Mouse (Mus musculus) forebrain, embryonic 11.5 days (tissue): ENCODE data around the gene Henmt1. TPM values are rescaled to one million over a fixed set of nuclear protein-coding genes. Genes with fewer than 3 reads are reported as not detected.

Experiments used
- ATAC-seq: fragments of 200-750 bp; cut with Nextera tagmentation; replicated peaks from 2 replicates; pipeline ENCODE4 v1.8.0; 2017; ENCODE audit warnings: moderate TSS enrichment; ENCODE audit not compliant: low FRiP score
- DNase-seq: peaks from one replicate; pipeline ENCODE4 v3.0.0-alpha.2; 2017; ENCODE audit warnings: low spot score
- H3K27ac ChIP-seq: fragments of 300-500 bp; sonication (generic); 2 replicates; pipeline ENCODE4 v1.5.1; 2014; ENCODE audit warnings: low read depth, low read length
- H3K27me3 ChIP-seq: fragments of 300-500 bp; sonication (generic); 2 replicates; pipeline ENCODE4 v1.6.1; 2014; ENCODE audit warnings: mild to moderate bottlenecking, low read length, mixed read lengths; ENCODE audit not compliant: control insufficient read depth, insufficient read depth
- H3K36me3 ChIP-seq: fragments of 300-500 bp; sonication (generic); 2 replicates; pipeline ENCODE4 v1.6.1; 2014; ENCODE audit warnings: mild to moderate bottlenecking, low read length, moderate library complexity, mixed read lengths; ENCODE audit not compliant: control insufficient read depth, insufficient read depth
- H3K4me1 ChIP-seq: fragments of 300-500 bp; sonication (generic); replicated peaks from 2 replicates; pipeline ENCODE4 v1.6.1; 2014; ENCODE audit warnings: low read length, mixed read lengths; ENCODE audit not compliant: control insufficient read depth, insufficient read depth
- H3K4me2 ChIP-seq: fragments of 300-500 bp; sonication (generic); 2 replicates; pipeline ENCODE4 v1.6.1; 2014; ENCODE audit warnings: low read depth, mild to moderate bottlenecking, low read length, moderate library complexity, mixed read lengths; ENCODE audit not compliant: severe bottlenecking
- H3K4me3 ChIP-seq: fragments of 300-500 bp; sonication (generic); 2 replicates; pipeline ENCODE4 v1.5.1; 2014; ENCODE audit warnings: low read depth, low read length
- H3K9ac ChIP-seq: fragments of 300-500 bp; sonication (generic); 2 replicates; pipeline ENCODE4 v1.6.1; 2014; ENCODE audit warnings: low read length
- H3K9me3 ChIP-seq: fragments of 300-500 bp; sonication (generic); 2 replicates; pipeline ENCODE4 v1.6.1; 2016; ENCODE audit warnings: low read length, mixed read lengths; ENCODE audit not compliant: control insufficient read depth
- WGBS: fragments of 180-500 bp; shearing (Covaris S2); extraction: QIAGEN DNeasy Blood & Tissue Kit; methylation state at CpG from one replicate; pipeline ENCODE4 v1.1.7; 2014; 5-methylcytosine and 5-hydroxymethylcytosine counted together
- polyA plus RNA-seq: library from polyadenylated mRNA; unstranded; fragments of >200 nt; fragmentation: Nextera tagmentation; extraction: Ambion mirVana; gene quantifications from 2 replicates; pipeline ENCODE4 v1.2.1, GENCODE M21; 2014

Henmt1 gene
- polyA plus RNA-seq, 1 experiment from 2014 or later: 1.1 TPM

GRCm38 (mm10) chr3:108977340-108978030 lies 37.8 kb downstream of the Henmt1 start:
- WGBS: 95% methylated on average over 13 of the region's 13 CpGs

DNA sequence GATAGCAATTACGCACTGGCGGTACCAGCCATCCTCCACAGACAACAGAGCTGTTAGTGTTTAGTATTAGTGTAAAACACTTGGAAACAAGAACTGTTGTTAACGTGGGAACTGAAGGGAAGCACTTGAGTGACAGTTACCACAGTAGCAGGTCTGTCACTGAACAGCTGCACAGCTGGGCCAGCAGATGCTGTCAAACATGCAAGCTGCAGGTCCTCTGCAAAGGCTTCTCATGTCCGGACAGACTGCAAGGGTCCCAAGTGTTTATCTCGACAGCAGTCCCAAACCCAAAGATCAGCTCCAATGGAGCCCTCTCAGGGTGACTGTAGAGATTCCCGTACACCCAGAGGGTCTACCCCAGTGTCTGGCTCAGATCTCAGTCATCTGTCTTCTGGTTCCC lies 42.3 kb downstream of the Henmt1 start:
- Histone ChIP-seq H3K4me1 (peaks cover under 1% of the 10 kb centered on the region; the same call in 1 of the 2 replicates), H3K4me3 (no peak overlapping the region), H3K27ac (no peak overlapping the region), H3K9ac (no peak overlapping the region), H3K4me2 (no peak overlapping the region), H3K9me3 (no peaks in the 10 kb centered on the region), H3K36me3 (no peaks in the 10 kb centered on the region; the same call in 1 of the 2 replicates), H3K27me3 (no peaks in the 10 kb centered on the region)
- WGBS: 86% methylated on average over 6 of the region's 6 CpGs
- DNase-seq (no peak), ATAC-seq (no peak)

More at GRCm38 (mm10) chr3:108977340-108978030, 37.8 kb downstream of the Henmt1 start:
- Histone ChIP-seq H3K9ac (no peak overlapping the region), H3K4me3 (no peak overlapping the region), H3K36me3 (no peaks in the 10 kb centered on the region; the same call in 1 of the 2 replicates), H3K4me2 (no peak overlapping the region), H3K27me3 (no peaks in the 10 kb centered on the region), H3K9me3 (no peaks in the 10 kb centered on the region), H3K4me1 (no peaks in the 10 kb centered on the region), H3K27ac (no peak overlapping the region)
- ATAC-seq (no peak), DNase-seq (no peak)

GRCm38 (mm10) chr3:108983989-108984388 lies 44.3 kb downstream of the Henmt1 start:
- no peak for ATAC-seq

GRCm38 (mm10) chr3:108986534-108986933 lies 46.9 kb downstream of the Henmt1 start:
- Histone ChIP-seq H3K9ac (no peak overlapping the region), H3K27me3 (no peaks in the 10 kb centered on the region), H3K27ac (no peak overlapping the region; the same call in 1 of the 2 replicates), H3K36me3 (no peaks in the 10 kb centered on the region), H3K4me1 (peaks cover 2% of the 10 kb centered on the region; the same call in 1 of the 2 replicates), H3K9me3 (no peaks in the 10 kb centered on the region), H3K4me3 (no peak overlapping the region), H3K4me2 (no peak overlapping the region)
- 77% methylated on average over 1 of the region's 1 CpGs for WGBS
- DNase-seq (peak; percentile 64), ATAC-seq (no peak; the same call in 1 of the 2 replicates)

More at GRCm38 (mm10) chr3:108983989-108984388, 44.3 kb downstream of the Henmt1 start:
- Histone ChIP-seq H3K4me1 (peaks cover 2% of the 10 kb centered on the region; the same call in 1 of the 2 replicates), H3K27ac (no peak overlapping the region), H3K36me3 (no peaks in the 10 kb centered on the region; the same call in 1 of the 2 replicates), H3K9me3 (no peaks in the 10 kb centered on the region), H3K4me3 (no peak overlapping the region), H3K4me2 (no peak overlapping the region), H3K9ac (no peak overlapping the region), H3K27me3 (no peaks in the 10 kb centered on the region)
- WGBS: 88% methylated on average over 5 of the region's 5 CpGs
- no peak for DNase-seq

DNA sequence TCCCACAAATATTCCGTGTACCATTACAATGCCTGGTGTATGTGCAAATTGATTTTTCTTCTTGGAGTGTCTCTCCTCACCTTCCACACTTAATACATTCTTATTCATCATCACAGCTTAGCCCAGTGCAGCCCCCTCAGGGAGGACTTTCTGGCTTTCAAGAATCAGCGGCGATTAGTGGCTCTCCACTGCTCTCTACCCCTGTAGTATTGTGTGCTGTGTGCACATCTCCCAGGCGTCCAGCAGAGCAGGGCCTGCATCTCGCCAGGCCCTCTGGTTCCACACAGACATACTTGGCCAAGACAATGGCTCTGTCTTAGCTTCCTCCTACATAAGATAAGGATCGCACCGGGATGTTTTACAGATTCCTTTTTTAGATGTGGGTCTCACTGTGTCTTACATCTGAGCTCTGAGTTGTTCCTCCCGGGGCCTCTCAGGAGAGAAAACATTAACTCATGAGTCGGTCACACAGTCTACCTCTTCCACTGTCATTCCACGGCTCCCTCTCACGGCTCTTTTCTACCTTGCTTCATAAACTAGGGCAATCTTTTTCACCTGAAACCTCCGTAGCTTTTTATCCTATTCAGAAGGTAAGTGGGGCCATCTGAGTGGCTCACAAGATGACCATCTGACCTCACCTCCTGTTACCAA lies 47.5 kb downstream of the Henmt1 start:
- no peak for DNase-seq

GRCm38 (mm10) chr3:108989971-108990548 lies 50.4 kb downstream of the Henmt1 start:
- Histone ChIP-seq H3K9ac (no peak overlapping the region), H3K27ac (no peak overlapping the region), H3K9me3 (no peaks in the 10 kb centered on the region), H3K4me2 (no peak overlapping the region), H3K36me3 (no peaks in the 10 kb centered on the region; the same call in 1 of the 2 replicates), H3K27me3 (no peaks in the 10 kb centered on the region), H3K4me1 (peaks cover 2% of the 10 kb centered on the region; the same call in 1 of the 2 replicates), H3K4me3 (no peak overlapping the region)
- ATAC-seq (no peak), DNase-seq (no peak)
- 88% methylated on average over 9 of the region's 9 CpGs for WGBS

More for the DNA sequence above, 47.5 kb downstream of the Henmt1 start:
- no peak overlapping the region for H3K9ac ChIP-seq
- H3K4me3 ChIP-seq: no peak overlapping the region
- WGBS: 67% methylated on average over 12 of the region's 12 CpGs
- peak; percentile 73 for ATAC-seq
- H3K4me2 ChIP-seq: no peak overlapping the region
- H3K4me1 ChIP-seq: peaks cover 2% of the 10 kb centered on the region; the same call in 1 of the 2 replicates
- no peaks in the 10 kb centered on the region for H3K27me3 ChIP-seq
- no peak overlapping the region; the same call in 1 of the 2 replicates for H3K27ac ChIP-seq
- no peaks in the 10 kb centered on the region; the same call in 1 of the 2 replicates for H3K36me3 ChIP-seq
- no peaks in the 10 kb centered on the region for H3K9me3 ChIP-seq

GRCm38 (mm10) chr3:108994477-108994876 lies 54.8 kb downstream of the Henmt1 start:
- Histone ChIP-seq H3K36me3 (no peaks in the 10 kb centered on the region; the same call in 1 of the 2 replicates), H3K27ac (no peak overlapping the region), H3K4me2 (no peak overlapping the region), H3K9me3 (no peaks in the 10 kb centered on the region), H3K27me3 (no peaks in the 10 kb centered on the region), H3K9ac (no peak overlapping the region), H3K4me1 (no peaks in the 10 kb centered on the region), H3K4me3 (no peak overlapping the region)
- WGBS: 91% methylated on average over 2 of the region's 2 CpGs
- ATAC-seq (no peak), DNase-seq (no peak)

- no peak for DNase-seq
- no peak for ATAC-seq
- no peaks in the 10 kb centered on the region for H3K27me3 ChIP-seq
- H3K4me3 ChIP-seq: no peak overlapping the region
- H3K27ac ChIP-seq: no peak overlapping the region
- no peaks in the 10 kb centered on the region for H3K4me1 ChIP-seq
- 78% methylated on average over 2 of the region's 2 CpGs for WGBS
- H3K9ac ChIP-seq: no peak overlapping the region
- no peak overlapping the region for H3K4me2 ChIP-seq
- H3K9me3 ChIP-seq: no peaks in the 10 kb centered on the region
- no peaks in the 10 kb centered on the region; the same call in 1 of the 2 replicates for H3K36me3 ChIP-seq
These were observed 55.7 kb downstream of the Henmt1 start for GRCm38 (mm10) chr3:108995379-108995778.
